Mouse (Mus musculus) brain, embryonic 14.5 days (tissue): ENCODE measurements around the gene Slc25a5.

Experiments used
- CTCF ChIP-seq: fragments of 200-500 bp; IDR thresholded peaks from 2 replicates; pipeline ENCODE4 v1.5.1; 2012; ENCODE audit warnings: inconsistent platforms, mild to moderate bottlenecking, moderate library complexity, borderline replicate concordance; ENCODE audit not compliant: insufficient read depth, insufficient read length; ENCODE audit errors: extremely low read depth
- POLR2A ChIP-seq: fragments of 200-500 bp; IDR thresholded peaks from 2 replicates; pipeline ENCODE4 v1.6.1; 2012; ENCODE audit warnings: mild to moderate bottlenecking, inconsistent platforms, borderline replicate concordance; ENCODE audit not compliant: poor library complexity, insufficient read depth, insufficient read length, severe bottlenecking; ENCODE audit errors: extremely low read depth

DNA sequence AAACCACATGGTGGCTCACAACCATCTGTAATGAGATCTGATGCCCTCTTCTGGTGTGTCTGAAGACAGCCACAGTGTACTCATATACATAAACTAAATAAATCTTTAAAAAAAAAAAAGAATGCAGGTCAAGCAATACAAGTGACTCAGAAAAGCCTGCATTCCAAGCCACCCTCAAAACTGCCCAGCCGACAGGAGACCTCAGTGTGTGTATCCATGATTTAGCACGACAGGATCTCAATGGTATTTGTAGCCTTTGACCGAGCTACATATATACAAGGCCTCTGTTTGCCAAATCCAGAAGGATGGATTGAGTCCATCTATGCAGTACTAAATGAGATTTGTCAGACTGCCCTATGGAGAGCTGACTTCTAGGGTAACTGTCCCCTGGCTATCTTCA, 42.9 kb upstream of the Slc25a5 start:
- no peak for TF ChIP-seq CTCF
- TF ChIP-seq POLR2A = no peak
